ENCODE assay signal across 18 mouse cellular contexts in genomic region chr7:121691803-121692202, GRCm38 (mm10). TPM values are rescaled to one million over a fixed set of nuclear protein-coding genes. Genes with fewer than 3 reads are reported as not detected.
"Had no signal": no experiment of that assay in that cellular context is flagged by ENCODE, and none has a peak within 500 bp of the region (broad histone marks: within the 10 kb centered on the region; RNA-seq: fewer than 3 reads in every experiment).

No protein-coding gene starts in this region.

- H3K27ac ChIP-seq: neural tube, embryonic 13.5 days; neural tube, embryonic 15.5 days; stomach, embryonic 15.5 days; stomach, postnatal 0 days had no signal

- H3K4me2 ChIP-seq: neural tube, embryonic 13.5 days; neural tube, embryonic 15.5 days; stomach, embryonic 15.5 days had no signal

- H3K9ac ChIP-seq: neural tube, embryonic 13.5 days; neural tube, embryonic 15.5 days; stomach, embryonic 15.5 days had no signal

- H3K4me1 ChIP-seq: stomach, embryonic 15.5 days had no signal

- H3K9me3 ChIP-seq: neural tube, embryonic 13.5 days; neural tube, embryonic 15.5 days; stomach, embryonic 15.5 days had no signal

- H3K36me3 ChIP-seq: neural tube, embryonic 13.5 days; neural tube, embryonic 15.5 days; stomach, embryonic 15.5 days had no signal

- H3K27me3 ChIP-seq: neural tube, embryonic 13.5 days; neural tube, embryonic 15.5 days; stomach, embryonic 15.5 days had no signal

- H3K4me3 ChIP-seq: neural tube, embryonic 13.5 days; neural tube, embryonic 15.5 days; stomach, embryonic 15.5 days had no signal

- DNase-seq: retina, postnatal 1 day; right cerebral cortex, adult 18-20 months; right cerebral cortex, postnatal 14 days; right cerebral cortex, postnatal 25 days; right cerebral cortex, postnatal 4 days; spleen, adult 18-20 months; thymus, adult 18-20 months; thymus, adult 2 months; thymus, postnatal 14 days; thymus, postnatal 25 days; thymus, postnatal 36 days; thymus, postnatal 4 days had no signal

RNA-seq across cellular contexts. Expression of gene Scnn1g, which starts 42.5 kb away (rescaled TPM):
- polyA plus RNA-seq: neural tube, embryonic 13.5 days; neural tube, embryonic 14.5 days; neural tube, embryonic 15.5 days; small intestine, adult 2 months had no signal
